Mouse (Mus musculus) hindbrain, embryonic 12.5 days (tissue): Measurements from ENCODE around the gene Casc3. TPM values are rescaled to one million over a fixed set of nuclear protein-coding genes. Genes with fewer than 3 reads are reported as not detected.

ENCODE experiments used
- ATAC-seq: fragments of 200-750 bp; cut with Nextera tagmentation; 2 replicates; pipeline ENCODE4 v1.8.0; 2017; ENCODE audit warnings: moderate TSS enrichment; ENCODE audit not compliant: low FRiP score
- H3K27ac ChIP-seq: fragments of 300-500 bp; sonication (generic); 2 replicates; pipeline ENCODE4 v1.5.1; 2016; ENCODE audit warnings: mild to moderate bottlenecking
- H3K27me3 ChIP-seq: fragments of 300-500 bp; sonication (generic); 2 replicates; pipeline ENCODE4 v1.6.1; 2016; ENCODE audit warnings: mild to moderate bottlenecking
- H3K36me3 ChIP-seq: fragments of 300-500 bp; sonication (generic); 2 replicates; pipeline ENCODE4 v1.6.1; 2016; ENCODE audit warnings: mild to moderate bottlenecking
- H3K4me1 ChIP-seq: fragments of 300-500 bp; sonication (generic); 2 replicates; pipeline ENCODE4 v1.6.1; 2016
- H3K4me2 ChIP-seq: fragments of 300-500 bp; sonication (generic); replicated peaks from 2 replicates; pipeline ENCODE4 v1.6.1; 2016; ENCODE audit warnings: mild to moderate bottlenecking
- H3K4me3 ChIP-seq: fragments of 300-500 bp; sonication (generic); 2 replicates; pipeline ENCODE4 v1.5.1; 2016; ENCODE audit warnings: mild to moderate bottlenecking
- H3K9ac ChIP-seq: fragments of 300-500 bp; sonication (generic); 2 replicates; pipeline ENCODE4 v1.6.1; 2016; ENCODE audit warnings: mild to moderate bottlenecking, moderate library complexity
- H3K9me3 ChIP-seq: fragments of 300-500 bp; sonication (generic); replicated peaks from 2 replicates; pipeline ENCODE4 v1.6.1; 2016; ENCODE audit warnings: mild to moderate bottlenecking
- WGBS: fragments of 180-500 bp; shearing (Covaris S2); methylation state at CpG from one replicate; pipeline ENCODE4 v1.1.7; 2016; 5-methylcytosine and 5-hydroxymethylcytosine counted together
- polyA plus RNA-seq: library from polyadenylated mRNA; unstranded; fragments of >200 nt; fragmentation: Nextera tagmentation; extraction: Ambion mirVana; gene quantifications from 2 replicates; pipeline ENCODE4 v1.2.1, GENCODE M21; 2016

Gene Casc3
- polyA plus RNA-seq, 1 experiment from 2014 or later, result 62.5 TPM

DNA sequence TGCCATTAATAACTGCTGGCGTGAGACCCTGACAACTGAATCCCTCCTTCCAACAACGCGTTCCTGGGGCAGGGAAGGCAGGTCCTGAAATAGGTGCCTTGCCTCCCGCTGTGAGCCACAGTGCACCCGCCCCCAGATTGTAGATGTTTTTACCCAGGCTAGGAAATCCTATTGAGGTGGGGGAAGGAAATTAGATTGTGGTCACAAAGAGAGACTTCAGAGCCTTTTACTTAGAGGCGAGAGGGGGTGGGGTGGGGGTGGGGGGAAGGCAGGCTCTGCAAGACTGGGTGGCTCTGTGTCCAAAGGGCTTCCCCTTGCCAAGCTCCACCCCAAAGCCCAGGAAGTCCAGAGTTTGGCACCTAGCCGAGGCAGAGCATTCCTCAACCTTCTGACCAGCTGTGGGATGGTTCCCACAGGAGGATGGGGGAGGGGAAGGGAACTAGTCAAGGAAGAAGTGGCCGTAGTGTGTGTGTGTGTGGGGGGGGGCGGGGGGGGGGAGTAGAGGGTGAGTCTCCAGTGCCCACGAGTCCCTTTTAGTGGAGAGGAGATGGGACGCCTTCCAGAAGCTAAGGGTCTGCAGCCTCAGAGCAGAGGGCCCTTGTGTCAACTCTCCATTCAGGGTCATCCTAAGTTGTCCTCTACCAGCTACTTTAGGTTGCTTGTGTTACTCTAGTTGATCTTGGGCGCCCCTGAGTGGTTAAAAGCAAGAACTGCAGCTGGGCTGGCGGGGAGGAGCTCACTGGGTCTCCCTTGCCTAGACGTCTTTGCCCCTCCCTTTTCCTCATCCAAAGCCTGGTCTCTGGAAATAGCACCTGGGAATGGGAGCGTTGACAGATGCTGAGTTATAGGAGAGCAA is 18.1 kb upstream of the Casc3 start:
- WGBS, result 2% methylated on average over 13 of the region's 15 CpGs
- Histone ChIP-seq H3K4me2 (peak overlapping the region; percentile 17), H3K4me3 (no peak overlapping the region), H3K9me3 (no peaks in the 10 kb centered on the region), H3K36me3 (no peaks in the 10 kb centered on the region), H3K27ac (peak overlapping the region; percentile 57), H3K27me3 (no peaks in the 10 kb centered on the region), H3K9ac (0 out of 2 replicates have a peak overlapping the region, but pooled peaks have one; percentile 9), H3K4me1 (peaks cover 61% of the 10 kb centered on the region)
- peak; percentile 58 for ATAC-seq

DNA sequence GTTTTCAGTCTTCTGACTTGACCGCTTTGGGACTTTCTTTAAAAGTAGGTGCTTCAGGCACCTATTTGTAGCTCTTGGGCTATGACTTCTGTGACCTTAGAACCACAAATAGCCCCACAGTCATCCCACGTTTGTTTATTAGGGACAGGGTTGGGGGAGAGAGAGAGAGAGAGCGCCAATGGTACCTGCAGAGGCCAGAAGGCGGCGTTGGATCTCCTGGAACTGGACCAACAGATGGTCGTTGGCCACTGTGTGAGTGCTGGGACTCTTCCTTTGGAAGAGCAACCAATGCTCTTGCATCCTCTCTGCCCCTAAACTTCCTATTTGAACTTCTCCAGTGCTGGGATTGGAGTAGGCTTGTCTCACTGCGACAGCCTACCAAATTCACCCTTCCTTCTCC is 17.5 kb upstream of the Casc3 start:
- WGBS, result 36% methylated on average over 7 of the region's 7 CpGs
- H3K27me3 ChIP-seq, result no peaks in the 10 kb centered on the region
- H3K4me3 ChIP-seq, result no peak overlapping the region
- ATAC-seq, result no peak
- H3K36me3 ChIP-seq, result no peaks in the 10 kb centered on the region
- no peaks in the 10 kb centered on the region for H3K9me3 ChIP-seq
- no peak overlapping the region for H3K4me2 ChIP-seq
- H3K27ac ChIP-seq, result no peak overlapping the region
- peaks cover 57% of the 10 kb centered on the region for H3K4me1 ChIP-seq
- no peak overlapping the region for H3K9ac ChIP-seq

- Histone ChIP-seq H3K4me1 (peaks cover 55% of the 10 kb centered on the region), H3K27me3 (no peaks in the 10 kb centered on the region), H3K36me3 (no peaks in the 10 kb centered on the region), H3K27ac (no peak overlapping the region), H3K9ac (no peak overlapping the region), H3K4me3 (no peak overlapping the region), H3K4me2 (no peak overlapping the region), H3K9me3 (no peaks in the 10 kb centered on the region)
- 89% methylated on average over 1 of the region's 1 CpGs for WGBS
- ATAC-seq, result no peak
Measured at GRCm38 (mm10) chr11:98787691-98788090, 17.0 kb upstream of the Casc3 start.

GRCm38 (mm10) chr11:98788139-98788538 is 16.6 kb upstream of the Casc3 start:
- Histone ChIP-seq H3K4me1 (peaks cover 53% of the 10 kb centered on the region), H3K4me2 (no peak overlapping the region), H3K9me3 (no peaks in the 10 kb centered on the region), H3K4me3 (no peak overlapping the region), H3K27me3 (no peaks in the 10 kb centered on the region), H3K27ac (0 out of 2 replicates have a peak overlapping the region, but pooled peaks have one; percentile 71), H3K9ac (no peak overlapping the region), H3K36me3 (no peaks in the 10 kb centered on the region)
- 95% methylated on average over 5 of the region's 5 CpGs for WGBS
- ATAC-seq, result no peak

DNA sequence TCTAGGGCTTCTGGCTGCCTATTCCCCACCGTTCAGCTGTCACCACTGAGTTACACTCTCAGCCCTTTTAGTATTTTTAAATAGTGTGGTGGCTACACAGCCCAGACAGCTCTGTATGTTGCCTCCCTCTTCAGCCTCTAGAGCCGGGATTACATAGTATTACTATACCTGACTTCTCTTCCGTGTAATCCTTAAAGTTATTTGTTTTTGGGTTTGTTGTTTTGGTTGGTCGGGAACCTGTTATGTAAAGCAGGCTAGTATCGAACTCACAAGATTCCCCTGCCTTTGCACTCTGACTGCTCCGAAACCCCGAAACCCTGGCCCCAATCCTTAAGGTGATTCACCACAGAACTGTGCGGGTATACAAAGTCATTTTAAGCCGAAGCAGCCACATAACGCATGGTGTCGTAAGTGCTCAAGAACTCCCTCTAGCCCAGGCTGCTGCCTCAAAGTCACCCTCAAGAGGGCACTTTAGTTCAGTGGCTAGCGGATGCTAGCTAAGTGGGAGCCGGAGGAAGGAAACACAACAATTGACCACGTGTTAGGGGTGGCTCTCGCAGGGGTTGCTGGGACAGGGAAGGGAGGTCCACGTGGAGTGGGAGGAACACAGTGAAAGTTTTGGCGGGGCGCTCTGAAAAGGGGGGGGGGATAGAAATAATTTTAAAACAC is 16.0 kb upstream of the Casc3 start:
- no peaks in the 10 kb centered on the region for H3K27me3 ChIP-seq
- WGBS, result 15% methylated on average over 16 of the region's 18 CpGs
- peak overlapping the region; percentile 71 for H3K27ac ChIP-seq
- peaks cover 53% of the 10 kb centered on the region for H3K4me1 ChIP-seq
- ATAC-seq, result peak; percentile 70
- peak overlapping the region; percentile 90 for H3K4me2 ChIP-seq
- no peaks in the 10 kb centered on the region for H3K36me3 ChIP-seq
- H3K4me3 ChIP-seq, result peak overlapping the region; percentile 44
- H3K9me3 ChIP-seq, result no peaks in the 10 kb centered on the region
- H3K9ac ChIP-seq, result peak overlapping the region; percentile 47

DNA sequence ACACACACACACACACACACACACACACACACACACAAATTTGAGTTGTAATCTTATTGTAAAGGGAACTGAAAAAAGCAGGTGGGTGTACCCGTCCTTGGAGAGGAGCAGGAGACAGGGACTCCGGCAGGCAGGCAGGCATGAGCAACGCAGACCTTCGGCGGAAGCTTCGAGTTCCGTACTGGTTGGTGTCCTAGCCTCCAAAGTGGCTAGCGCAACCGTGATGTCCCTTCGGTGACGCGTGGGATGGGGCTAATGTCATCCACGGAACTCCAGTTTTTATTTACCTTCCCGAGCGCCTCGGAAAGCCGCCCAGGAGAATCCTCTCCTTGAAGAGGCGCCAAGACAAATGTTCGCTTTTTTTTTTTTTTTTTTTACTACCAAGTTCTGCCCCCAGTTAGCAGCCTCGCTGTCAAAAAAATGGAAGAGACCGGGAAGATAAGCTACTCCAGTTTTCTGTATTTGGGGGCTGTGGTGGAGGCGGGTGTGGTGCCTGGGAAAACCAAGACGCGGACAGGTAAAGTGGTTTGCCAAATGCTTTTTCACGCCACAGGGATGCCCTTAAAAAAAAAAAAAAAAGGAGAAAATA is 15.4 kb upstream of the Casc3 start:
- Histone ChIP-seq H3K4me2 (peak overlapping the region; percentile 90), H3K9me3 (no peaks in the 10 kb centered on the region), H3K36me3 (no peaks in the 10 kb centered on the region), H3K27me3 (no peaks in the 10 kb centered on the region), H3K4me1 (peaks cover 52% of the 10 kb centered on the region), H3K4me3 (peak overlapping the region; percentile 44), H3K9ac (peak overlapping the region; percentile 47), H3K27ac (peak overlapping the region; percentile 44; the same call in 1 of the 2 replicates)
- ATAC-seq, result peak; percentile 17; the same call in 1 of the 2 replicates
- WGBS, result 1% methylated on average over 25 of the region's 25 CpGs

DNA sequence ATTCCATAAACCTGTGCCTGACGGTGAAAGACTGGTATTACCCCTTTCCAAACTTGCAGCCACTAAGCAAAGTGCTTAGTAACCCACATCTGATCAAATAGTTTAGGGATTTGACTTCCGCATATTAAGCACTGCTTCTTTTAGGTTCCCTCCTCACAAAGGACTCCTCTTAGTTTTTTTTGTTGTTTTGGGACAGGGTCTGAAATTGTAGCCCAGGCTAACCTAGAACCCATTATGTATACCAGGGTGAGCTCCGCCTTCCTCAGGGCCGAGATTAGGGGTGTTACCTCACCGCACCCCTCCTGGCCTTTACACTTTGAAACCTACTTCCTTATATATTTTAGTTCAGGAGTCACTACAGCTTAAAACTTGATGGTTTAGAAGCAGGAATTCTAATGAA is 14.9 kb upstream of the Casc3 start:
- Histone ChIP-seq H3K27ac (no peak overlapping the region), H3K9me3 (no peaks in the 10 kb centered on the region), H3K4me1 (peaks cover 52% of the 10 kb centered on the region), H3K4me3 (no peak overlapping the region), H3K9ac (no peak overlapping the region), H3K36me3 (no peaks in the 10 kb centered on the region), H3K27me3 (no peaks in the 10 kb centered on the region), H3K4me2 (peak overlapping the region; percentile 90)
- ATAC-seq, result no peak
- WGBS, result 48% methylated on average over 5 of the region's 5 CpGs

- H3K36me3 ChIP-seq, result no peaks in the 10 kb centered on the region
- H3K9me3 ChIP-seq, result no peaks in the 10 kb centered on the region
- no peak for ATAC-seq
- no peak overlapping the region for H3K9ac ChIP-seq
- H3K27me3 ChIP-seq, result no peaks in the 10 kb centered on the region
- H3K4me2 ChIP-seq, result no peak overlapping the region
- WGBS, result 81% methylated on average over 5 of the region's 5 CpGs
- H3K27ac ChIP-seq, result no peak overlapping the region
- H3K4me1 ChIP-seq, result peaks cover 47% of the 10 kb centered on the region
- no peak overlapping the region for H3K4me3 ChIP-seq
Measured at GRCm38 (mm10) chr11:98790631-98791205, 14.0 kb upstream of the Casc3 start.

GRCm38 (mm10) chr11:98791448-98791847 is 13.3 kb upstream of the Casc3 start:
- no peaks in the 10 kb centered on the region for H3K9me3 ChIP-seq
- H3K4me1 ChIP-seq, result peaks cover 39% of the 10 kb centered on the region
- no peak overlapping the region for H3K4me3 ChIP-seq
- no peaks in the 10 kb centered on the region for H3K36me3 ChIP-seq
- no peak for ATAC-seq
- 87% methylated on average over 1 of the region's 1 CpGs for WGBS
- H3K9ac ChIP-seq, result no peak overlapping the region
- H3K4me2 ChIP-seq, result no peak overlapping the region
- no peak overlapping the region for H3K27ac ChIP-seq
- no peaks in the 10 kb centered on the region for H3K27me3 ChIP-seq

- 10% methylated on average over 4 of the region's 4 CpGs for WGBS
- H3K36me3 ChIP-seq, result no peaks in the 10 kb centered on the region
- ATAC-seq, result no peak
- H3K4me2 ChIP-seq, result no peak overlapping the region
- no peak overlapping the region for H3K4me3 ChIP-seq
- peak overlapping the region; percentile 20; the same call in 1 of the 2 replicates for H3K9ac ChIP-seq
- H3K27me3 ChIP-seq, result no peaks in the 10 kb centered on the region
- peaks cover 33% of the 10 kb centered on the region for H3K4me1 ChIP-seq
- H3K9me3 ChIP-seq, result no peaks in the 10 kb centered on the region
- H3K27ac ChIP-seq, result no peak overlapping the region
Measured at GRCm38 (mm10) chr11:98792081-98792480, 12.6 kb upstream of the Casc3 start.

DNA sequence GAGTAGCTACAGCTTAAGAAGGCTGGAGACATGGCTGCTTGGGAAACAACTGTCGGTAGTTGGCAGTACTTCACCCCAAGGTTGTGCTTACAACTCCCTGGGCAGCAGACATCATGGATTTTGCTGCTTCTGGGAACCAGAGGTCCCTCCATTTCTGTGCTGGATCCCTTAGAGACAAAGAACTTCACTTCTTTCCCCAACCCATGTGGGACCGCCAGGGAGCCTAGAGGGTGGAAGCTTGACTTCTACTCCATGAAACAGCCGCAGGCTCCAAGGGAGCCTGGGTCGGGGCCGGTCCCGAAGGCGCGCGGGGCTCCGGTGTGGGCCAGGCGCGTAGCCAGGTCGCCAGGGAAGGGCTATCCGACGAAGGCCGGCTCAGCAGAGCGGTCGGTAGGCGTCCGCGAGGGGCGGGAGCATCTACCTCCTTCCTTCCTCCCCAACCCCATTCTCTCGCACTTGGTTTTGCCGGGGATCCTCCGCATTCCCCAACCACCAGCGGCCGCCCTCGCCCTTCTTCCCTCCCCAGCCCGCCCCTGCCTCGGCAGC is 10.2 kb upstream of the Casc3 start:
- peak overlapping the region; percentile 100 for H3K9ac ChIP-seq
- ATAC-seq, result peak; percentile 44
- no peaks in the 10 kb centered on the region for H3K9me3 ChIP-seq
- peak overlapping the region; percentile 100 for H3K4me3 ChIP-seq
- H3K36me3 ChIP-seq, result peaks cover 8% of the 10 kb centered on the region
- H3K27me3 ChIP-seq, result no peaks in the 10 kb centered on the region
- peaks cover 43% of the 10 kb centered on the region for H3K4me1 ChIP-seq
- H3K27ac ChIP-seq, result peak overlapping the region; percentile 100
- H3K4me2 ChIP-seq, result peak overlapping the region; percentile 98
- WGBS, result 0% methylated on average over 25 of the region's 30 CpGs
